Mouse (Mus musculus): Measurements from ENCODE around the gene Sacm1l. TPM values are rescaled to one million over a fixed set of nuclear protein-coding genes. Genes with fewer than 3 reads are reported as not detected.
A peak's percentile ranks its signal among the peaks of the same experiment; 100 is the strongest.

Gene Sacm1l
- polyA plus RNA-seq, 1 experiment from 2014 or later, result 51.6 TPM

GRCm38 (mm10) chr9:123518969-123519894, 10.3 kb upstream of the Sacm1l start:
- peaks cover 41% of the 10 kb centered on the region for H3K36me3 ChIP-seq (ENCODE audit: control insufficient read depth, insufficient read depth)
- ATAC-seq (replicated peaks; ENCODE audit: extremely low read depth, insufficient read depth, low FRiP score), result peak; percentile 33; the same call in 1 of the 2 replicates
- no peaks in the 10 kb centered on the region for H3K9me3 ChIP-seq (replicated peaks; ENCODE audit: control insufficient read depth, low read length)
- no peak overlapping the region for H3K4me3 ChIP-seq (ENCODE audit: low read length)
- no peaks in the 10 kb centered on the region for H3K4me1 ChIP-seq (ENCODE audit: control insufficient read depth, insufficient read depth, low read length)
- 68% methylated on average over 13 of the region's 13 CpGs for WGBS
- H3K4me2 ChIP-seq (ENCODE audit: low read depth, low read length), result no peak overlapping the region
- no peak overlapping the region for H3K9ac ChIP-seq (ENCODE audit: low read length)
- H3K27ac ChIP-seq (ENCODE audit: low read length), result peak overlapping the region; percentile 33; the same call in 1 of the 2 replicates
- H3K27me3 ChIP-seq (ENCODE audit: control insufficient read depth, insufficient read depth, low read length), result no peaks in the 10 kb centered on the region

GRCm38 (mm10) chr9:123520735-123521134, 8.8 kb upstream of the Sacm1l start:
- ATAC-seq (replicated peaks; ENCODE audit: extremely low read depth, insufficient read depth, low FRiP score), result no peak
- Histone ChIP-seq H3K36me3 (ENCODE audit: control insufficient read depth, insufficient read depth) (peaks cover 41% of the 10 kb centered on the region), H3K4me1 (ENCODE audit: control insufficient read depth, insufficient read depth, low read length) (no peaks in the 10 kb centered on the region), H3K4me2 (ENCODE audit: low read depth, low read length) (no peak overlapping the region), H3K9ac (ENCODE audit: low read length) (no peak overlapping the region), H3K9me3 (replicated peaks; ENCODE audit: control insufficient read depth, low read length) (no peaks in the 10 kb centered on the region), H3K27me3 (ENCODE audit: control insufficient read depth, insufficient read depth, low read length) (no peaks in the 10 kb centered on the region), H3K4me3 (ENCODE audit: low read length) (no peak overlapping the region), H3K27ac (ENCODE audit: low read length) (no peak overlapping the region)
- WGBS, result 66% methylated on average over 3 of the region's 3 CpGs

- H3K4me1 ChIP-seq (ENCODE audit: control insufficient read depth, insufficient read depth, low read length), result peaks cover 8% of the 10 kb centered on the region
- H3K4me2 ChIP-seq (ENCODE audit: low read depth, low read length), result no peak overlapping the region
- ATAC-seq (replicated peaks; ENCODE audit: extremely low read depth, insufficient read depth, low FRiP score), result no peak
- no peak overlapping the region for H3K9ac ChIP-seq (ENCODE audit: low read length)
- no peaks in the 10 kb centered on the region for H3K9me3 ChIP-seq (replicated peaks; ENCODE audit: control insufficient read depth, low read length)
- H3K4me3 ChIP-seq (ENCODE audit: low read length), result no peak overlapping the region
- no peaks in the 10 kb centered on the region for H3K27me3 ChIP-seq (ENCODE audit: control insufficient read depth, insufficient read depth, low read length)
- WGBS, result 32% methylated on average over 3 of the region's 3 CpGs
- H3K36me3 ChIP-seq (ENCODE audit: control insufficient read depth, insufficient read depth), result peaks cover 20% of the 10 kb centered on the region
- no peak overlapping the region for H3K27ac ChIP-seq (ENCODE audit: low read length)
Observed at GRCm38 (mm10) chr9:123523676-123524075, 5.9 kb upstream of the Sacm1l start.

GRCm38 (mm10) chr9:123525095-123525494, 4.5 kb upstream of the Sacm1l start:
- H3K27ac ChIP-seq (ENCODE audit: low read length), result no peak overlapping the region
- peaks cover 8% of the 10 kb centered on the region for H3K4me1 ChIP-seq (ENCODE audit: control insufficient read depth, insufficient read depth, low read length)
- no peak overlapping the region for H3K4me3 ChIP-seq (ENCODE audit: low read length)
- H3K9ac ChIP-seq (ENCODE audit: low read length), result no peak overlapping the region
- peaks cover 9% of the 10 kb centered on the region for H3K36me3 ChIP-seq (ENCODE audit: control insufficient read depth, insufficient read depth)
- ATAC-seq (replicated peaks; ENCODE audit: extremely low read depth, insufficient read depth, low FRiP score), result no peak
- no peaks in the 10 kb centered on the region for H3K27me3 ChIP-seq (ENCODE audit: control insufficient read depth, insufficient read depth, low read length)
- no peaks in the 10 kb centered on the region for H3K9me3 ChIP-seq (replicated peaks; ENCODE audit: control insufficient read depth, low read length)
- WGBS, result 0% methylated on average over 1 of the region's 1 CpGs
- no peak overlapping the region for H3K4me2 ChIP-seq (ENCODE audit: low read depth, low read length)

- no peak overlapping the region for H3K4me3 ChIP-seq (ENCODE audit: low read length)
- no peak overlapping the region for H3K4me2 ChIP-seq (ENCODE audit: low read depth, low read length)
- H3K27ac ChIP-seq (ENCODE audit: low read length), result no peak overlapping the region
- H3K27me3 ChIP-seq (ENCODE audit: control insufficient read depth, insufficient read depth, low read length), result no peaks in the 10 kb centered on the region
- H3K9me3 ChIP-seq (replicated peaks; ENCODE audit: control insufficient read depth, low read length), result no peaks in the 10 kb centered on the region
- peaks cover 16% of the 10 kb centered on the region for H3K4me1 ChIP-seq (ENCODE audit: control insufficient read depth, insufficient read depth, low read length)
- H3K36me3 ChIP-seq (ENCODE audit: control insufficient read depth, insufficient read depth), result no peaks in the 10 kb centered on the region
- no peak overlapping the region for H3K9ac ChIP-seq (ENCODE audit: low read length)
- WGBS, result 52% methylated on average over 5 of the region's 5 CpGs
- no peak for ATAC-seq (replicated peaks; ENCODE audit: extremely low read depth, insufficient read depth, low FRiP score)
Observed at GRCm38 (mm10) chr9:123526502-123526901, 3.1 kb upstream of the Sacm1l start.

GRCm38 (mm10) chr9:123528087-123528925, 1.3 kb upstream of the Sacm1l start:
- H3K4me3 ChIP-seq (ENCODE audit: low read length), result peak overlapping the region; percentile 99
- peaks cover 29% of the 10 kb centered on the region for H3K4me1 ChIP-seq (ENCODE audit: control insufficient read depth, insufficient read depth, low read length)
- peak overlapping the region; percentile 80 for H3K9ac ChIP-seq (ENCODE audit: low read length)
- no peaks in the 10 kb centered on the region for H3K9me3 ChIP-seq (replicated peaks; ENCODE audit: control insufficient read depth, low read length)
- no peaks in the 10 kb centered on the region for H3K27me3 ChIP-seq (ENCODE audit: control insufficient read depth, insufficient read depth, low read length)
- peak overlapping the region; percentile 98 for H3K27ac ChIP-seq (ENCODE audit: low read length)
- H3K36me3 ChIP-seq (ENCODE audit: control insufficient read depth, insufficient read depth), result no peaks in the 10 kb centered on the region
- 32% methylated on average over 6 of the region's 6 CpGs for WGBS
- H3K4me2 ChIP-seq (ENCODE audit: low read depth, low read length), result peak overlapping the region; percentile 77
- ATAC-seq (replicated peaks; ENCODE audit: extremely low read depth, insufficient read depth, low FRiP score), result no peak

- no peaks in the 10 kb centered on the region for H3K36me3 ChIP-seq (ENCODE audit: control insufficient read depth, insufficient read depth)
- ATAC-seq (replicated peaks; ENCODE audit: extremely low read depth, insufficient read depth, low FRiP score), result peak; percentile 28
- peak overlapping the region; percentile 98 for H3K27ac ChIP-seq (ENCODE audit: low read length)
- peaks cover 29% of the 10 kb centered on the region for H3K4me1 ChIP-seq (ENCODE audit: control insufficient read depth, insufficient read depth, low read length)
- H3K4me2 ChIP-seq (ENCODE audit: low read depth, low read length), result peak overlapping the region; percentile 77
- H3K27me3 ChIP-seq (ENCODE audit: control insufficient read depth, insufficient read depth, low read length), result no peaks in the 10 kb centered on the region
- 2% methylated on average over 17 of the region's 17 CpGs for WGBS
- no peaks in the 10 kb centered on the region for H3K9me3 ChIP-seq (replicated peaks; ENCODE audit: control insufficient read depth, low read length)
- peak overlapping the region; percentile 80 for H3K9ac ChIP-seq (ENCODE audit: low read length)
- peak overlapping the region; percentile 99 for H3K4me3 ChIP-seq (ENCODE audit: low read length)
Observed at GRCm38 (mm10) chr9:123528926-123529295, 648 bp upstream of the Sacm1l start.

- Histone ChIP-seq H3K4me3 (ENCODE audit: low read length) (peak overlapping the region; percentile 99), H3K9me3 (replicated peaks; ENCODE audit: control insufficient read depth, low read length) (no peaks in the 10 kb centered on the region), H3K27me3 (ENCODE audit: control insufficient read depth, insufficient read depth, low read length) (no peaks in the 10 kb centered on the region), H3K4me2 (ENCODE audit: low read depth, low read length) (peak overlapping the region; percentile 81), H3K9ac (ENCODE audit: low read length) (peak overlapping the region; percentile 98), H3K4me1 (ENCODE audit: control insufficient read depth, insufficient read depth, low read length) (peaks cover 29% of the 10 kb centered on the region), H3K27ac (ENCODE audit: low read length) (peak overlapping the region; percentile 96), H3K36me3 (ENCODE audit: control insufficient read depth, insufficient read depth) (no peaks in the 10 kb centered on the region)
- no peak; the same call in 1 of the 2 replicates for ATAC-seq (replicated peaks; ENCODE audit: extremely low read depth, insufficient read depth, low FRiP score)
- under 1% methylated on average over 13 of the region's 13 CpGs for WGBS
Observed at GRCm38 (mm10) chr9:123530158-123530475, 558 bp downstream of the Sacm1l start.
